Mouse (Mus musculus) forebrain, embryonic 15.5 days (tissue): ENCODE measurements around the gene Stum. TPM values are rescaled to one million over a fixed set of nuclear protein-coding genes. Genes with fewer than 3 reads are reported as not detected.
A peak's percentile ranks its signal among the peaks of the same experiment; 100 is the strongest.

ENCODE experiments used
- ATAC-seq: fragments of 200-750 bp; cut with Nextera tagmentation; replicated peaks from 2 replicates; pipeline ENCODE4 v1.8.0; 2017; ENCODE audit warnings: mild to moderate bottlenecking, moderate TSS enrichment, moderate library complexity
- H3K27ac ChIP-seq: fragments of 300-500 bp; sonication (generic); replicated peaks from 2 replicates; pipeline ENCODE4 v1.5.1; 2015; ENCODE audit warnings: mild to moderate bottlenecking, inconsistent platforms
- H3K27me3 ChIP-seq: fragments of 300-500 bp; sonication (generic); 2 replicates; pipeline ENCODE4 v1.6.1; 2015; ENCODE audit warnings: inconsistent platforms
- H3K36me3 ChIP-seq: fragments of 300-500 bp; sonication (generic); 2 replicates; pipeline ENCODE4 v1.6.1; 2015; ENCODE audit warnings: mild to moderate bottlenecking, inconsistent platforms
- H3K4me1 ChIP-seq: fragments of 300-500 bp; sonication (generic); 2 replicates; pipeline ENCODE4 v1.6.1; 2015; ENCODE audit warnings: inconsistent platforms
- H3K4me2 ChIP-seq: fragments of 300-500 bp; sonication (generic); replicated peaks from 2 replicates; pipeline ENCODE4 v1.6.1; 2015; ENCODE audit warnings: mild to moderate bottlenecking, inconsistent platforms
- H3K4me3 ChIP-seq: fragments of 300-500 bp; sonication (generic); 2 replicates; pipeline ENCODE4 v1.5.1; 2015; ENCODE audit warnings: mild to moderate bottlenecking, inconsistent platforms
- H3K9ac ChIP-seq: fragments of 300-500 bp; sonication (generic); replicated peaks from 2 replicates; pipeline ENCODE4 v1.6.1; 2015; ENCODE audit warnings: mild to moderate bottlenecking, inconsistent platforms
- H3K9me3 ChIP-seq: fragments of 300-500 bp; sonication (generic); 2 replicates; pipeline ENCODE4 v1.6.1; 2016; ENCODE audit warnings: inconsistent platforms
- WGBS: fragments of 180-500 bp; shearing (Covaris S2); methylation state at CpG from one replicate; pipeline ENCODE4 v1.1.7; 2015; ENCODE audit warnings: mixed read lengths; 5-methylcytosine and 5-hydroxymethylcytosine counted together
- polyA plus RNA-seq: library from polyadenylated mRNA; unstranded; fragments of >200 nt; fragmentation: Nextera tagmentation; extraction: Ambion mirVana; gene quantifications from 2 replicates; pipeline ENCODE4 v1.2.1, GENCODE M21; 2015

Gene Stum
- polyA plus RNA-seq, 1 experiment from 2014 or later, result 4.1 TPM

- no peaks in the 10 kb centered on the region for H3K9me3 ChIP-seq
- 1% methylated on average over 27 of the region's 27 CpGs for WGBS
- peak overlapping the region; percentile 45 for H3K9ac ChIP-seq
- peak; percentile 97 for ATAC-seq
- no peaks in the 10 kb centered on the region for H3K36me3 ChIP-seq
- peak overlapping the region; percentile 78 for H3K27ac ChIP-seq
- H3K4me2 ChIP-seq, result peak overlapping the region; percentile 70
- no peaks in the 10 kb centered on the region for H3K27me3 ChIP-seq
- peaks cover 10% of the 10 kb centered on the region for H3K4me1 ChIP-seq
- H3K4me3 ChIP-seq, result peak overlapping the region; percentile 45
These were observed 96.2 kb downstream of the Stum start for GRCm38 (mm10) chr1:180386951-180387749.

- Histone ChIP-seq H3K27me3 (no peaks in the 10 kb centered on the region), H3K4me1 (peaks cover 10% of the 10 kb centered on the region), H3K36me3 (no peaks in the 10 kb centered on the region), H3K9me3 (no peaks in the 10 kb centered on the region), H3K4me2 (no peak overlapping the region), H3K4me3 (no peak overlapping the region), H3K9ac (no peak overlapping the region), H3K27ac (no peak overlapping the region)
- 81% methylated on average over 6 of the region's 6 CpGs for WGBS
- ATAC-seq, result no peak
These were observed 98.0 kb downstream of the Stum start for GRCm38 (mm10) chr1:180385308-180385707.

GRCm38 (mm10) chr1:180384486-180384885 lies 98.8 kb downstream of the Stum start:
- Histone ChIP-seq H3K9me3 (no peaks in the 10 kb centered on the region), H3K9ac (no peak overlapping the region), H3K27ac (no peak overlapping the region), H3K27me3 (no peaks in the 10 kb centered on the region), H3K36me3 (no peaks in the 10 kb centered on the region), H3K4me1 (peaks cover 10% of the 10 kb centered on the region), H3K4me2 (no peak overlapping the region), H3K4me3 (no peak overlapping the region)
- WGBS, result 79% methylated on average over 10 of the region's 10 CpGs
- no peak for ATAC-seq

GRCm38 (mm10) chr1:180383884-180384283 lies 99.4 kb downstream of the Stum start:
- no peak overlapping the region for H3K4me2 ChIP-seq
- peaks cover 10% of the 10 kb centered on the region for H3K4me1 ChIP-seq
- H3K9me3 ChIP-seq, result no peaks in the 10 kb centered on the region
- 95% methylated on average over 8 of the region's 8 CpGs for WGBS
- H3K36me3 ChIP-seq, result no peaks in the 10 kb centered on the region
- no peak overlapping the region for H3K27ac ChIP-seq
- H3K9ac ChIP-seq, result no peak overlapping the region
- H3K4me3 ChIP-seq, result no peak overlapping the region
- no peak for ATAC-seq
- H3K27me3 ChIP-seq, result no peaks in the 10 kb centered on the region

Other genes with a start within 250 kb of the Stum start
- gene Psen2, start 220.1 kb downstream of the Stum start, polyA plus RNA-seq, result 9.9 and 13.8 TPM in 2 replicates
- 2.3 and 2.4 TPM in 2 replicates for gene Itpkb, start 153.0 kb downstream of the Stum start, polyA plus RNA-seq
- 144 and 147 TPM in 2 replicates for gene Parp1, start 85.4 kb upstream of the Stum start, polyA plus RNA-seq
- 17.4 and 20.3 TPM in 2 replicates for gene Lin9, start 157.6 kb upstream of the Stum start, polyA plus RNA-seq
- 0.11 and 0.18 TPM in 2 replicates for gene Mixl1, start 213.5 kb upstream of the Stum start, polyA plus RNA-seq
- gene Acbd3, start 242.5 kb upstream of the Stum start, polyA plus RNA-seq, result 20.7 and 23.7 TPM in 2 replicates